ENCODE assay signal across 33 mouse cellular contexts in the genomic region with DNA sequence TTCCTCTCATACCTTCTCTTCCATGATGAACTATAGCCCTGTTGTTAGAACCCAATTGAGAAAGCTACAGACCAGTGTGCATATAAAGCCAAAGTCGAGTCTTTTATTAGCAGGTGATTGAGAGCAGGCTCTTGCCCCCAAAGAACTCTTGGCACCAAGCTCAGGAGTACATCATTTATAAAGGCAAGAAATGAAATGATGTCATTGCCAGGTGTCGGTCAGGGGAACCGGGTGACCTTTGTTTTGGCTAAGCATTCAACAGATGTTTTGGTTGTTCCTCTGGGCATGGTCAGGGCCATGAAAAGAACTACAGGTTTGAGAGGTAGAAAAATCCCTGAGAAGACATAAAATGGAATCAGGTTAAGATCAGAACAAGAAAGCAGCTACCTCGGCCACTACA.
"Had no signal": no experiment of that assay in that cellular context is flagged by ENCODE, and none has a peak within 500 bp of the region (broad histone marks: within the 10 kb centered on the region; RNA-seq: fewer than 3 reads in every experiment).

No protein-coding gene starts in this region.

- H3K4me3 ChIP-seq: heart, embryonic 13.5 days; heart, embryonic 15.5 days; hindbrain, embryonic 10.5 days; hindbrain, embryonic 12.5 days; hindbrain, embryonic 13.5 days; hindbrain, embryonic 15.5 days; intestine, embryonic 15.5 days; kidney, embryonic 15.5 days; layer of hippocampus, adult 2 months; left cerebral cortex, adult 2 months had no signal

- H3K9ac ChIP-seq: heart, embryonic 13.5 days; heart, embryonic 15.5 days; hindbrain, embryonic 12.5 days; hindbrain, embryonic 13.5 days; hindbrain, embryonic 14.5 days; hindbrain, embryonic 15.5 days; intestine, embryonic 15.5 days; kidney, embryonic 15.5 days had no signal

- H3K27ac ChIP-seq: heart, embryonic 13.5 days; heart, embryonic 15.5 days; hindbrain, embryonic 10.5 days; hindbrain, embryonic 12.5 days; hindbrain, embryonic 13.5 days; hindbrain, embryonic 14.5 days; hindbrain, embryonic 15.5 days; hindbrain, postnatal 0 days; intestine, embryonic 15.5 days; kidney, embryonic 15.5 days; kidney, postnatal 0 days; layer of hippocampus, adult 2 months; left cerebral cortex, adult 2 months had no signal

- H3K36me3 ChIP-seq: heart, embryonic 13.5 days; heart, embryonic 15.5 days; hindbrain, embryonic 10.5 days; hindbrain, embryonic 12.5 days; hindbrain, embryonic 13.5 days; hindbrain, embryonic 15.5 days; intestine, embryonic 15.5 days; kidney, embryonic 15.5 days had no signal

- H3K4me1 ChIP-seq: heart, embryonic 13.5 days; heart, embryonic 15.5 days; hindbrain, embryonic 10.5 days; hindbrain, embryonic 12.5 days; hindbrain, embryonic 13.5 days; hindbrain, embryonic 15.5 days; intestine, embryonic 15.5 days; kidney, embryonic 15.5 days had no signal

- DNase-seq: heart, postnatal 10 days; heart, postnatal 14 days; heart, postnatal 36 days; heart, postnatal 4 days; kidney, adult 11 months; kidney, adult 18-20 months; kidney, adult 2 months; kidney, adult 8-10 months; kidney, adult 9 months; kidney, postnatal 10 days; kidney, postnatal 14 days; kidney, postnatal 25 days; kidney, postnatal 36 days; kidney, postnatal 4 days; layer of hippocampus, adult 9-11 months; layer of hippocampus, postnatal 36 days had no signal

- H3K4me2 ChIP-seq: heart, embryonic 11.5 days; heart, embryonic 13.5 days; heart, embryonic 15.5 days; hindbrain, embryonic 12.5 days; hindbrain, embryonic 13.5 days; hindbrain, embryonic 14.5 days; hindbrain, embryonic 15.5 days; intestine, embryonic 15.5 days; kidney, embryonic 15.5 days had no signal

- H3K9me3 ChIP-seq: heart, embryonic 13.5 days; heart, embryonic 15.5 days; hindbrain, embryonic 10.5 days; hindbrain, embryonic 12.5 days; hindbrain, embryonic 13.5 days; hindbrain, embryonic 15.5 days; intestine, embryonic 15.5 days; kidney, embryonic 15.5 days had no signal

- ATAC-seq: hindbrain, embryonic 16.5 days; hindbrain, postnatal 0 days; inflammation-experienced regulatory T-cells, adult 6 months; intestine, embryonic 15.5 days; intestine, postnatal 0 days had no signal

- H3K27me3 ChIP-seq: heart, embryonic 13.5 days; heart, embryonic 15.5 days; hindbrain, embryonic 12.5 days; hindbrain, embryonic 13.5 days; hindbrain, embryonic 15.5 days; intestine, embryonic 15.5 days; kidney, embryonic 15.5 days had no signal
